Comparison of ENCODE assay signal across 29 mouse cellular contexts in the genomic region with DNA sequence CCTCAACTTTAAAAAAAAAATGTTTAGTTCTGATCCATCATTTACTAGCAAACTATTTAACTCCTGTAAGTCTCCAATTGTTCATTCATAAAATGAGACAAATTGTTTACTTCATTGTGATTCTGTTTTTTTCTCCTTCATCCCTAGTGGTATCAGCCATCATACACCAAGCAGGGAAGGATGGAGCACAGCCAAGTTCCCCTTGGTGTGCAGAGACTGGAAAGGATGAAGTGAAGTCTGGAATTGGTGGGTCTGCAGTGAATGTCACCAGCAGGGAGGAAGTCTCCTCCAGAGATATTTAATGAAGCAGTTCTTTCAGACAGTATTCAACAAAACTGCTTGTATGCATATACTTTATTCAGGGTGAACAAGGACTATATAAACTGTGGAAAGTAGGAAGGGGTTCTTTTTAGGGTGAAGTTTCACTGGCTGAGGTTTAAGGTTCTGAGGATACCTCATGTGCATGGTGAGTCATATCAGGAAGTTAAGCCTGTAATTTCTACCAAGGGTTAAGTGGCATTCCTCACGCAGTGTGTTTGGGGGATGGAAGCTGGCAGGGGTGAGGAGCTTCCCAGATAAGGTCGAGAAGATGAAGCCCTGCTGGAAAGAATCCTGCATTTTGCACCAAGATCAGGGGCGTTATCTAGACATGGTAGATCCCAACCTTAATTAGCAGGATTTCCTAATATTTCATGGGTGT. TPM values are rescaled to one million over a fixed set of nuclear protein-coding genes. Genes with fewer than 3 reads are reported as not detected.
DNase-seq lines count a peak whose midpoint lies in the region; ATAC-seq and TF ChIP-seq lines count a peak whose summit lies in the region.
"Had no signal": no experiment of that assay in that cellular context is flagged by ENCODE, and none has a peak within 500 bp of the region (broad histone marks: within the 10 kb centered on the region; RNA-seq: fewer than 3 reads in every experiment).

No protein-coding gene starts in this region.

- no peak for TF ChIP-seq POLR2A in cerebellum, adult 2 months (IDR thresholded peaks at IDR 0.05; ENCODE audit: borderline replicate concordance, insufficient read depth, low read length)

- no peak for ATAC-seq in midbrain, embryonic 14.5 days (ENCODE audit: low FRiP score, low TSS enrichment)
- ATAC-seq: forebrain, postnatal 0 days; midbrain, embryonic 16.5 days; Patski had no signal

- H3K27ac ChIP-seq in cerebellum, adult 2 months (ENCODE audit: insufficient read depth, low read length), result no peak overlapping the region
- H3K27ac ChIP-seq in midbrain, embryonic 14.5 days (replicated peaks; ENCODE audit: low read depth, low read length), result no peak overlapping the region
- no peak overlapping the region for H3K27ac ChIP-seq in midbrain, embryonic 10.5 days (replicated peaks)
- H3K27ac ChIP-seq: heart, embryonic 10.5 days; heart, embryonic 15.5 days; hindbrain, embryonic 15.5 days; liver, embryonic 14.5 days; macrophage; stomach, postnatal 0 days had no signal

- DNase-seq in left cerebral cortex, postnatal 4 days, result peak; percentile 43
- no peak for DNase-seq in left cerebral cortex, adult 11 months (ENCODE audit: low spot score)
- peak; percentile 32 to 56 for DNase-seq in cerebellum, adult 2 months
- peak; percentile 67 to 77 for DNase-seq in cerebellum, postnatal 14 days
- no peak for DNase-seq in midbrain, embryonic 14.5 days
- DNase-seq in midbrain, embryonic 10.5 days (ENCODE audit: low spot score), result no peak
- no peak for DNase-seq in left cerebral cortex, adult 18-20 months (ENCODE audit: low spot score in 2 of 2)
- DNase-seq: adrenal gland, postnatal 10 days; forebrain, postnatal 0 days; gastrocnemius, postnatal 10 days; kidney, adult 18-20 months; kidney, postnatal 36 days; liver; lung, adult 2 months; lung, postnatal 10 days; right cerebral cortex, adult 18-20 months; spleen, adult 18-20 months; thymus, adult 18-20 months; thymus, postnatal 25 days had no signal

- intact Hi-C loops in left cerebral cortex, postnatal 4 days (cut with DNase I), result no loop called here

- H3K36me3 ChIP-seq in midbrain, embryonic 14.5 days (ENCODE audit: control insufficient read depth, insufficient read depth, low read length), result no peaks in the 10 kb centered on the region
- H3K36me3 ChIP-seq in midbrain, embryonic 10.5 days, result peaks cover 10% of the 10 kb centered on the region
- H3K36me3 ChIP-seq: hindbrain, embryonic 15.5 days had no signal

- WGBS in cerebellum, adult 2 months, result 14% methylated on average over 3 of the region's 3 CpGs
- WGBS in midbrain, embryonic 14.5 days, result 85% methylated on average over 3 of the region's 3 CpGs
- 81% methylated on average over 3 of the region's 3 CpGs for WGBS in midbrain, embryonic 10.5 days

- H3K4me2 ChIP-seq in midbrain, embryonic 14.5 days (ENCODE audit: low read length), result no peak overlapping the region
- H3K4me2 ChIP-seq: heart, embryonic 15.5 days; hindbrain, embryonic 15.5 days had no signal

- H3K9me3 ChIP-seq in midbrain, embryonic 14.5 days (ENCODE audit: control insufficient read depth, low read length), result no peaks in the 10 kb centered on the region
- H3K9me3 ChIP-seq in midbrain, embryonic 10.5 days (replicated peaks), result no peaks in the 10 kb centered on the region; the same call in 1 of the 2 replicates
- H3K9me3 ChIP-seq: G1E; heart, embryonic 10.5 days; heart, embryonic 15.5 days; hindbrain, embryonic 15.5 days had no signal

- no peak overlapping the region for H3K4me3 ChIP-seq in cerebellum, adult 2 months (replicated peaks; ENCODE audit: insufficient read depth, low read depth, low read length)
- no peak overlapping the region for H3K4me3 ChIP-seq in midbrain, embryonic 14.5 days (replicated peaks; ENCODE audit: low read depth, low read length)
- no peak overlapping the region for H3K4me3 ChIP-seq in midbrain, embryonic 10.5 days
- H3K4me3 ChIP-seq: erythroblast, embryonic 14.5 days; heart, embryonic 10.5 days; heart, embryonic 15.5 days; hindbrain, embryonic 15.5 days had no signal

- H3K27me3 ChIP-seq in cerebellum, adult 2 months (ENCODE audit: control insufficient read depth, insufficient read depth, low read length), result no peaks in the 10 kb centered on the region
- H3K27me3 ChIP-seq in midbrain, embryonic 14.5 days (ENCODE audit: control insufficient read depth, insufficient read depth, low read length), result no peaks in the 10 kb centered on the region
- no peaks in the 10 kb centered on the region for H3K27me3 ChIP-seq in midbrain, embryonic 10.5 days (ENCODE audit: low read depth, poor library complexity, severe bottlenecking)
- H3K27me3 ChIP-seq: heart, embryonic 15.5 days; hindbrain, embryonic 15.5 days; Patski had no signal

- peaks cover 6% of the 10 kb centered on the region for H3K4me1 ChIP-seq in cerebellum, adult 2 months (ENCODE audit: control insufficient read depth, insufficient read depth, low read length)
- H3K4me1 ChIP-seq in midbrain, embryonic 14.5 days (ENCODE audit: control insufficient read depth, insufficient read depth, low read length), result no peaks in the 10 kb centered on the region
- H3K4me1 ChIP-seq in midbrain, embryonic 10.5 days, result no peaks in the 10 kb centered on the region
- H3K4me1 ChIP-seq: heart, embryonic 10.5 days had no signal

- TF ChIP-seq CTCF in cerebellum, adult 2 months (IDR thresholded peaks at IDR 0.05; ENCODE audit: borderline replicate concordance, insufficient read depth, low read depth, low read length), result no peak

- H3K9ac ChIP-seq in midbrain, embryonic 14.5 days (replicated peaks; ENCODE audit: low read length), result no peak overlapping the region
- H3K9ac ChIP-seq: forebrain, postnatal 0 days; heart, embryonic 15.5 days; hindbrain, embryonic 15.5 days; liver, embryonic 14.5 days had no signal

RNA-seq across cellular contexts. Expression of gene Trim44, which starts 34.1 kb away (rescaled TPM):
- 100 to 1,000 TPM; 166 to 167 TPM for total RNA-seq in left cerebral cortex, postnatal 4 days (2021)
- polyA plus RNA-seq in cerebellum, adult 2 months (2012; rRNA removed), result 105 and 107 TPM in 2 replicates
- 58.7 and 71.7 TPM in 2 replicates for polyA plus RNA-seq in midbrain, embryonic 14.5 days (2014; fragmentation: Nextera tagmentation; extraction: Ambion mirVana)
- polyA plus RNA-seq in midbrain, embryonic 10.5 days (2016; fragmentation: Nextera tagmentation; extraction: Ambion mirVana), result 22.2 and 26.9 TPM in 2 replicates
- 100 to 1,000 TPM; 186 to 190 TPM for total RNA-seq in left cerebral cortex, adult 18-20 months (2021)

Comparison
In these comparisons a context has a peak if more than half of its experiments do, and no peak if none do; other contexts are left out.
1. DNase-seq: peak in left cerebral cortex, postnatal 4 days (single experiment), cerebellum, adult 2 months (2 of 2) and cerebellum, postnatal 14 days (2 of 2); none in left cerebral cortex, adult 11 months (single experiment), midbrain, embryonic 14.5 days (single experiment), midbrain, embryonic 10.5 days (single experiment) and left cerebral cortex, adult 18-20 months (0 of 2).